Mouse (Mus musculus) T-helper 2 cell (primary cell): Measurements from ENCODE around the gene Myo10.

Source experiments
- in situ Hi-C: fragments of 300-600 bp; cut with MboI, MseI; formaldehyde crosslinking; loops from one replicate; pipeline ENCODE4 v1.15.1; 2025; ENCODE audit warnings: high pct_unique_total_duplicates

The Myo10 gene

GRCm38 (mm10) chr15:25609253-25609652 is 13.1 kb upstream of the Myo10 start:
- in situ Hi-C loops = loop anchor here (25.0 kb wide), 1 partner anchor 378 kb away; the partner anchor contains the start of gene Zfp622

- in situ Hi-C loops = loop anchor here (25.0 kb wide), 1 partner anchor 376 kb away; the partner anchor contains the start of gene Zfp622
These were observed 11.1 kb upstream of the Myo10 start for GRCm38 (mm10) chr15:25611178-25611577.

DNA sequence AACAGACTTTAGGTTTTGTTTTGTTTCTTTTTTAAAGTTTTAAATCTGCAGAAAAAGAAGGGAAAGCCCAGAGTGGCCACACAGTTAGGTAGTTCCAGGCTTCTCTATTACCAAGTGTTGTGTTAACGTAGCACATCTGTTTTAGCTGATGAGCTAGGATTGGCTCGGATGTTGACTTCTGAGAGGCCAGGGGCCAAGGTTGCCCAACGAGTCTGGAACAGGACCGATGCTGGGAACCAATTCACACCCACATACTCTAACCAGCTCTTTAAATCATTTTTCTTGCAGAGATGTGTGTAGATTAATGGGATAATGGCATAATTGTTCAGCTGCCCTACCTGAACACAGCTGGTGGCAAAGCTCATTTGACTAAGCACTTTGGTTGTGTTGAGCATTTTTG is 1.8 kb upstream of the Myo10 start:
- in situ Hi-C loops = loop anchor here (25.0 kb wide), 1 partner anchor 367 kb away; the partner anchor contains the start of gene Zfp622

DNA sequence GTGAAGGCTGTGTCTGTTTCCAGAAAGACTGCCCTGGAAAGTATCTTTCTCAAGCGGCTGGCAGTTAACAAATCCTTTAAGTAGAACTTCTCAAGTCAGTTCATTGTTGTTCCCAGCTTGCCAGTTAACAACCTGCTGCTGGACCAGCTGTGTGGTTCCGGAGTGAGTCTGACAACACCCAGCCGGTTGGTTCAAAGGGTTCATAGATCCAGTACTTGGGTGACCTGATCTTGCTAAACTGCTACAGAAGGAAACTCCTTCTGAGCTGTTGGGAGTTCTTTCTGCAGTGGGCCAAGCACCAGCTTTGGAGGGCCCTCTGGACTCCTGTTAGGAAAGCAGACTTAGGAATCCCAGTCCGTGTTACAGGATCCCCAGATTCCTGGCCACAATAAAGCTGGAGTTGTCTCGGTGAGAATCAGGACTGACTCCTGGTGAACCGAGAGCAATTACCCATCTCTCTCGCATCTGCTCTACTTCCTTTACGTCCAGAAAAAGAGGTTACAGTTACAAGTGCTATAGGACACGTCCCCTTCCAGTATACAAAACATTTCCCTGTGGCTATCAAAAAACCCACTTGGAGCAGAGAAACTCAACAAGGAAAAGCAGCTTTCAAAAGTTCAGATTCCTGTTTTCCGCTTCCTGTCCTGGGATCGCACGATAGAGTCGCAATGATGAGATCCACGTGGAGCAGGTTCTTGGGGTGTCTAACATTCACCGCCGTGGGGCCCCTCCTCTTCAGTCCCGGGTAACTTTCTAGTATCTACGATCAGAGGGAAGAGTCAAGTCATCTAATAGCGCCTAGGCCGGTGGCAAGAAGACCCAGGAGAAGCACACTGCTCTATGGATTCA is 750 bp upstream of the Myo10 start:
- in situ Hi-C loops = loop anchor here (25.0 kb wide), 1 partner anchor 366 kb away; the partner anchor contains the start of gene Zfp622

GRCm38 (mm10) chr15:25622867-25623471 is 644 bp downstream of the Myo10 start:
- in situ Hi-C loops = loop anchor here (25.0 kb wide), 1 partner anchor 364 kb away; the partner anchor contains the start of gene Zfp622

- in situ Hi-C loops = loop anchor here (25.0 kb wide), 1 partner anchor 364 kb away; the partner anchor contains the start of gene Zfp622
These were observed 1.3 kb downstream of the Myo10 start for GRCm38 (mm10) chr15:25623556-25624180.

DNA sequence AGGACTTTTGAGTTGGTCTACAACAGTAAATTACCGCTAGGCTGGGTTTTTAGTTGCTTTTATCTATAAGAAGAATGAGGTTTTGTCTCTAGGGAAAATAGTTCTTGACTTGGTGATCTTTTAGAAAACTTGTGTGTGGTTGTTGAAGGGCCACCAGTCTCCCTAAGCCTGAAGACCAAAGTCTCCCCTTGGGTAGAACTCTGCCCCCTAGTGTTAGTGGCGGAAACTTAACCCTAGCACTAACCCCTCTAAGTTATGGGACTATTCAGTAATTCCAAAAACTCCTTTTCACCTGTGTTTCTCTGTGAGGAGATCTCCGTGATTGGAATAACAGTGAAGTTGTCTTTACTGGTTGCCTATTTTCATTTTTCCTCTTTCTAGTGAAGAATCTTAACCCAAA is 1.9 kb downstream of the Myo10 start:
- in situ Hi-C loops = loop anchor here (25.0 kb wide), 1 partner anchor 363 kb away; the partner anchor contains the start of gene Zfp622

DNA sequence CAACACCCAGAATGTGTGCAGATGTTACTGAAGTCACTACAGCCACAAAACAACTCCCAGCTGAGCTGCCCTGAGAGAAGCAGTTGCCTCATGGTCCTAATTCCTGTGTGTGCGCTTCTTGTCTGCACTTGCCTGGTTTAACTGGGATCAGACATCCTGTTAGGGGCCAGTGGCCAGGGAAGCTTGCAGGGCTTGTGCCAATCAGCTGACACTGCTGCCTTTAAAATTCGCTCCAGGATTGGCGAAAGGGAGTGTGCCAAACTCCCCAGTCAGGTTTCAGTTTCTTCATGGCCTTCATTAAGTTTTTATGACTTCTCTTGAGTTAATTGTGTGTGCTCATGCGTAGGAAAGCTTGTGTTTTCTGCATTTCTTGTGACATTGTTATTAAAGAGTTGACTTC is 3.1 kb downstream of the Myo10 start:
- in situ Hi-C loops = no loop called here

DNA sequence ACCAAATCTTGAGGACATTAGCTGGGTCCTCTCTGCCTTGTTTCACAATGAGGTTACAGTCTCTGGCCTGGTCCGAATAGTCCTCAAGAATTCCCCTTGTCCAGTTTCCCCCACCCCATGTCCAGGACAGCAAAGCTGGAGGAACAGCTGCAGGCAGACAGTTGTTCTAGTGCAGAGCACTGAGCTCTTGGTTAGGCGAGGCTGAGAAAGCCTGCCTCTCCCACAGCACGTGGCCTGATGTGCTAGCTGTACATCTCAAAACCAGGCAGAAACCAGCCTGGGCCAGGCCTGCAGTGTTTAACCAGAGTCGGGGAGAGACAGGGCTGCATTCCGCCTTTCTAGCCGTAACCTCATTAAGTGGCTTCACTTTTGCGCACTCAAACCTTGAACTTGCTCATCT is 4.7 kb downstream of the Myo10 start:
- in situ Hi-C loops = no loop called here

GRCm38 (mm10) chr15:25628251-25628650 is 5.9 kb downstream of the Myo10 start:
- in situ Hi-C loops = no loop called here

DNA sequence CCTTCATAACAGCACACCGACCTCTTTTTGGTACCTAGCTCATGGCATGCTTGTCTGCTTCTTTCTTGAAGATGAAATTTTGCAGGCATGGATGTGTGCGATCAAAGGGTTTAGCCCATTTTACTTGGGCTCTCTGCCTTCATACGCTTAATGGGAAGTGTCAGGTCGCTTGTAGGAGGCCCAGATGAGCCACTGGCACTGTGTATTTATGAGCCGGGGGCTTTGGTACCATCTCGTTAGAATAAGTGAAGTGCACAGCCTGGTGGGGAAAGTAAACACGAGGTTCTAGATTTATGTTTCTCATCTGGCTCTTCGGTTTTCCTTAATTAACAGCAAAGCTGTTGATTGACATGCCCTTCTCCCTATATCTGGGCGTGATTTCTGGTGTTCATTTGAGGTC is 8.4 kb downstream of the Myo10 start:
- in situ Hi-C loops = no loop called here

GRCm38 (mm10) chr15:25631332-25631731 is 9.0 kb downstream of the Myo10 start:
- in situ Hi-C loops = no loop called here

DNA sequence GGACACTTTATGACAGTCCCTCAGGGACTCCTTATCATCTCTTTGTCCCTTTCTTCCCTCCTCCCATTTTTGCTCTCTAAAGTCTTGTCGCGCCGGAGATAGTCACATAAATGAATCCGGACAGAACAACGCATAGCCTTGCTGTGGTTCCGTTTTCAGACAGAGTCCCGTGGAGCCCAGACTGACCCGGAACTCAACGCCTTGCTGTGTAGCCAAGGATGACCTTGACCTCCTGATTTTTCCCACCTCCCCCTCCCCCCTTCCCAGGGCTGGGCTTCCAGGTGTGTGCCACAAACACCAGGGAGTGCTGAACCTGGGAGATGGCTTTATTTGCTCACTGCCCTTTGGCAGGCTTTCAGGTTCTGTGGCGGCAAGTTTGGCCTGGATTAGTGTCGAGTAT is 10.6 kb downstream of the Myo10 start:
- in situ Hi-C loops = no loop called here

DNA sequence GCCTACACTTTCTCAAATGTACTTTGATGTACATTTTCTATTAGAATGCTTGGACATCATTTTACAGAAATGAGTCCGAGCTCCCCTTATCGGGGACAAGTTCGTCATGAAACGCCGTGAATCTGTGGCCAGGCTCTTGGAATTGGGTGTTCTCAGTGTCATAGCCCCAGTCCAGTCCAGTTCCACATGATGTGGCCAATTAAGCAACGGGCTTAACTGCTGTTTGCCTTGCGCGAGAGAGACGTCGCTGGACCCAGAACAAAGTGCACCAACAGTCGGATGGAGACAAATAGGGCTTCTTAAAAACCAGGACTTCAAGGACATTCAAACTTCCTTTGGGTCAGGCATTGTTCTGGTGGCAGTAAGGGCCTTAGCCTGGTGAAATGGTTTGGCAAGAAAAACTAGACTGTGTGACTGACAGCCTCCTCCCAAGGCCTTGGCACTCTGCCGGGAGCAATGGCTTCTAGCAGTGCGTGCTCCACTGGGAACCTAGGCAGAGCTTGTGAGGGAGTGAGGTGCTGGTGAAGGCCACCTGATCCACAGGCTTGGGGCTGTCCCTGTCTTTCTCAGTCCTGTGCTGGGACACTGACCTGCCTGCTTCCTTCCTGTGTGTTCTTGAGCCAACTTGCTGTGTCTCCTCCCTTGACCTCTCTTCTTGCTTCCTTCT is 11.5 kb downstream of the Myo10 start:
- in situ Hi-C loops = no loop called here

DNA sequence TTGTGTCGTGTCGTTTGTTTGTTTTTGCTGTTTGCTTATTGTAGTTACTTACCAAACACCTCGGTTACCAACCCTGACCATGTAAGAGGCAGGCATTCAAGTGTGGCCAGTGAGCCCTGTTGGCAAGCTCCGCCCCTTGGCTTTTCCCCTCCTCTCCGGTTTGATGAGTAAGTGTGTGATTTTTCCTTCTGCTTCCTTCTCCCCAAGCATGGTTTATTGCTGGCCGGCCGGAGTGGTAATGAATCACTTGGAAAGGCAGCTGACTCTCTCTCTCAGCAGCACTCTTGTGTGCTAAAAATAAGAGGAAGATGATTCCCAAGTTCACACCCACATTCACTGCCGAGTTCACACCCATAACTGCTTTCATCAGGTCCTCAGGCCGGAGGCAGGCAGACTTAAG is 15.4 kb downstream of the Myo10 start:
- in situ Hi-C loops = loop anchor here (5.0 kb wide), 1 partner anchor 75 kb away; no protein-coding TSS in a partner anchor

DNA sequence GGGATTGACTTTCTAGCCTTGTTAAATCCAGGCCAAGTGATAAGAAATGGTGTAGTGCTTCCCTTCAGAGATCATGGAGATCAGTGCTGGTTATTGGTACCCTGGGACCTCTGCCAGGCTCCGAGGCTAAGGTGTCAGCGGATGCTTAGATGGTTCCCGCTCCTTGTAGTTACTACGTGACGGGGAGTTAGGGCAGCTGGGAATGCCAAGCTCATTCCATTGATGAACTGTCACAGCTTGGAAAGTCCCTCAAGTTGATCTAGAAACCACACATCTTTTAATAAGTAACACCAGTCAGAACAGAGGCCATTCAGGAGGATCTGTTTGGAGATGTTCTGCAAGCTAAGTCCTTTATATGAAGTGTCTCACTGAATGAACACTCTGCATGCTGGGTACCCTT is 16.9 kb downstream of the Myo10 start:
- in situ Hi-C loops = loop anchor here (5.0 kb wide), 1 partner anchor 73 kb away; no protein-coding TSS in a partner anchor

GRCm38 (mm10) chr15:25640840-25641752 is 18.8 kb downstream of the Myo10 start:
- in situ Hi-C loops = no loop called here

DNA sequence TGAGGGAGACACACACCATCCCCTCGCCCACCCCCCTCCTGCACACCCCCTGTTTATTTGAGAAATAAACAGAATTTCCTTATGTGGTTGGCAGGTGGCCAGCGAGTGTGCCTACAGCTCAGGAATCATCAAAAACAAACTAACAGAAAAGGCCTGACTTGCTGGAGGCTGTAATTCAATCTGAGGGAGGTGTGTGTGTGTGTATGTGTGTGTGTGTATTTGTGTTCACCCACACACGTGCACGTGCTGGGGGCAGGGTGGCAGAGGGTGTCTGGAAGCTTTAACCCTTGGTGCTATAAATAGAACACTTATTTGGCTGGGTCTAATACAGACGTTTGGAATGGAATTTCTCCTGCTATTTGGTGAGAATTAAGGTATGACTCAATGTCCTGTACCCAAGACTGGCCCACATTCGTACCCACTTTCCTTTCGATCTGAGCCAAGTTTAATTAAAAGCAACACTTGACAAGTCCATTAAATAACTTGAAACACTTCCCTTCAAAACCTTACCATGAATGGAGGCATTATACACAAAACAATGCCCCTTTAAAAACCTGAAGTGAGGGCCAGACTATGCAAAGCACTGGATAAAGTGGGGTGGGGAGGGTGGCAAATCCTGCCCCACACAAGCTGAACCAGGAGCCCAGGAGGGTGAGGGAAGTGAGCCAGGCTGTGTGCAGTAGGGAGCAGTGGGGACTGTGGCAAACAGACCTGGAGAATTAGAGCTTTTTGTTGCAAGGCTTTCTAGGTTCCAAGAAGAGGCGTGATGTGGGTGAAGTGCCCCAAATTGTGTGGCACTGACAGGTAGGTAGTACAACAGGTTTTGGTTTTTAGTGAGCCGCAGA is 20.1 kb downstream of the Myo10 start:
- in situ Hi-C loops = no loop called here

DNA sequence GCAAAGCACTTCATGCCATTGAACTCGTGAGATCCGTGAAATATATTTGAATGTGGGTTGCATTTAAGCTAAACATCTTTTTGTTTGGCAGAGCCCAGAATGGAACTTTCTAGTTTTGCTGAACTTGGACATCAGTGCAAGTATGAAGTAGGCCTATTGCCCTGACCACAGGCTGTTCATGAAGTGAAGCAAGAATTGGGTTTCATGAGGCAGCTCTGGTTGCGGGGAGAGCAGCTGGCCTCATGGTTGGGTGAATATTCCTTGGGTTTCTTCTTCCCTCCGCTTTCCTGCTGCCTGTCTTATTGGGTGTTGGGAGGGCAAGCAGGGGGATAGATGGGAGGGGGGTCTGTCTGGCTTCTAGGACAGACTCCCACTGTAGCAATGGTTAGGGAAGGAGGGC is 23.5 kb downstream of the Myo10 start:
- in situ Hi-C loops = no loop called here
